Mouse (Mus musculus) heart, embryonic 15.5 days (tissue): ENCODE data around the gene Dirc2. TPM values are rescaled to one million over a fixed set of nuclear protein-coding genes. Genes with fewer than 3 reads are reported as not detected.

Experiments used
- ATAC-seq: fragments of 200-750 bp; cut with Nextera tagmentation; replicated peaks from 2 replicates; pipeline ENCODE4 v1.8.0; 2017; ENCODE audit warnings: low read depth, moderate TSS enrichment; ENCODE audit not compliant: insufficient number of reproducible peaks, insufficient read depth, low FRiP score
- H3K27ac ChIP-seq: fragments of 300-500 bp; sonication (generic); 2 replicates; pipeline ENCODE4 v1.5.1; 2015; ENCODE audit warnings: mild to moderate bottlenecking, inconsistent platforms
- H3K27me3 ChIP-seq: fragments of 300-500 bp; sonication (generic); 2 replicates; pipeline ENCODE4 v1.6.1; 2015; ENCODE audit warnings: inconsistent platforms
- H3K36me3 ChIP-seq: fragments of 300-500 bp; sonication (generic); 2 replicates; pipeline ENCODE4 v1.6.1; 2015; ENCODE audit warnings: mild to moderate bottlenecking, inconsistent platforms
- H3K4me1 ChIP-seq: fragments of 300-500 bp; sonication (generic); replicated peaks from 2 replicates; pipeline ENCODE4 v1.6.1; 2015; ENCODE audit warnings: inconsistent platforms
- H3K4me2 ChIP-seq: fragments of 300-500 bp; sonication (generic); 2 replicates; pipeline ENCODE4 v1.6.1; 2015; ENCODE audit warnings: inconsistent platforms, mild to moderate bottlenecking, moderate library complexity
- H3K4me3 ChIP-seq: fragments of 300-500 bp; sonication (generic); 2 replicates; pipeline ENCODE4 v1.5.1; 2015; ENCODE audit warnings: mild to moderate bottlenecking, inconsistent platforms
- H3K9ac ChIP-seq: fragments of 300-500 bp; sonication (generic); 2 replicates; pipeline ENCODE4 v1.6.1; 2015; ENCODE audit warnings: mild to moderate bottlenecking, inconsistent platforms
- H3K9me3 ChIP-seq: fragments of 300-500 bp; sonication (generic); replicated peaks from 2 replicates; pipeline ENCODE4 v1.6.1; 2016; ENCODE audit warnings: inconsistent platforms
- WGBS: fragments of 180-500 bp; shearing (Covaris S2); methylation state at CpG from one replicate; pipeline ENCODE4 v1.1.7; 2015; ENCODE audit warnings: mixed read lengths; 5-methylcytosine and 5-hydroxymethylcytosine counted together
- polyA plus RNA-seq: library from polyadenylated mRNA; unstranded; fragments of >200 nt; fragmentation: Nextera tagmentation; extraction: Ambion mirVana; gene quantifications from 2 replicates; pipeline ENCODE4 v1.2.1, GENCODE M21; 2015

Dirc2 gene
- polyA plus RNA-seq, 1 experiment from 2014 or later, result 11.2 TPM

DNA sequence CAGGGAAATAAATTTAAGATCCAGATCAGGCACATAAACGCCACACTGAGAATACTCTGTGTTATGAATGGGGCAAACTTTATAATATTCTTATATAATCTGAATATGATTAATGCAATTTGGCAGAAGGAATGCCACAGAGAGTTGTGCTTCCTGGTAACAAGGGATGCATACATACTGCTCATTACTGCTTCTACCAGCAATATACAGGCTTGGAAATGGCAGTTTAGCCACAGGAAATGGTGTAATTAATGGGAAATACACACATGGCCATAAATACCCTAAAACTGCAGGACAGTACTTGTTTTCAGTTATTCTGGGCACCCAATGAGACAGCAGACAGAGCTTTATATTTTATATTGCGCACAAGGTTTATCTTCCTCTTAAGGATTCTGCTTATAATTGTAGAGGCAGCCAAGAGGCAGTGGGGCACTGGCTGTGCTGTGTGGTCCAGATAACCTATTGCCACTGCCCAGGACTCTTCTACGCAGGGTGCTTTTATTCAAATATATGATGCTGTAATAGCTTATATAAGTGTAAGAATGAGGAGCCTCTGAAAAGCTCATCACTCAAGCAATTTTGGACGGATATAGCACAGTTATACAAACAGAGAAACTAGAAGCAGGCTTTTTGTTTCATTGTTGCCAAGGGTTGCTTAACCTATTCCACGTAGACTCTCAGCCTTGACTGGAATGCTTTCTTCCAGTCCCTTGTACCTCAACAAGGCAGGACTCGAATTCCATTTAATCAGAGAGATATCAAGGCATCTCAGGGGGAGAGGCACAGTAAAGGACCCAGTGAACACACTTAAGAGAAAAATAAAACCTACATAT, 13.4 kb downstream of the Dirc2 start:
- Histone ChIP-seq H3K4me1 (0 out of 2 replicates have a peak, but pooled peaks cover 2% of the 10 kb centered on the region), H3K4me2 (no peak overlapping the region), H3K9ac (no peak overlapping the region), H3K27me3 (no peaks in the 10 kb centered on the region), H3K4me3 (no peak overlapping the region), H3K36me3 (no peaks in the 10 kb centered on the region), H3K27ac (no peak overlapping the region), H3K9me3 (no peaks in the 10 kb centered on the region)
- no peak for ATAC-seq
- 66% methylated on average over 6 of the region's 6 CpGs for WGBS

DNA sequence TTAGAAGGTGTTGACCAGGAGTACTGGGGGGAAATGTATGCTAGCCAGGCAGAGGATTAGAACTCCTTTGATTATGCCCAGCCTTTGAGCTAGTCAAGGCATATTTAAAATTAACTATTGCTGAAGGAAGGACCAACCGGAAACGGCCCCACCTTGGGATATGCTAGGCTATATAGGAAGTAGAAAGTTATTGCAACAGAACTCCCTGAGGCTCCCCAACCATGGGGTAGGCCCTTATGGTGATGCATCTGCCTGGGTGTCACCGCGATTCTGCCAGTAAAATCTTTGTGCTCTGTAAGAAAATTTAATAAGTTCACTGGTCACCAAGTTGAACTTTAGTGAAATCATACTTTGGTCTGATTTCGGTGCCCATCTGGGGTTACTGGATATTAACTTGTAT, 15.2 kb downstream of the Dirc2 start:
- Histone ChIP-seq H3K4me3 (no peak overlapping the region), H3K27me3 (no peaks in the 10 kb centered on the region), H3K9ac (no peak overlapping the region), H3K4me1 (0 out of 2 replicates have a peak, but pooled peaks cover 2% of the 10 kb centered on the region), H3K36me3 (no peaks in the 10 kb centered on the region), H3K4me2 (no peak overlapping the region), H3K27ac (no peak overlapping the region), H3K9me3 (no peaks in the 10 kb centered on the region)
- ATAC-seq, result no peak
- 85% methylated on average over 5 of the region's 5 CpGs for WGBS

DNA sequence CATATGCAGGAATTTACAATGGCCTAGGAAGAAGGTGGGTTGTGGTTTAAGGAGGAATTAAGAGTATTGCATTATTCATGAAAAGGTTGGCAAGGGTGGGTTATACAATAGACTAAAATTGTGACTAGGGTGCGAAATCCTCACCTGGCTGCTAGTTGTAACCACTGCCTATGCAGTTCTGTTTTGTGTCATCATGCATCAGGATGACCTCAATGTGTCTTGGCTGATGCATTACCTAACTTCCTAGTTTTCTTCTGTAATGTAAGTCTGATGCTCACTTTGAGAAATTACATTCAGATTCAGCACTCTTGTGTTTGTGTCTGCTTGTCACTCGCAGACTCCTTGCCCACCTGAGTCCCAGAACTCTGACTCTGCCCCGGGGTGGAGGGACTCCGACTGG, 17.3 kb downstream of the Dirc2 start:
- no peak overlapping the region for H3K27ac ChIP-seq
- 0 out of 2 replicates have a peak, but pooled peaks cover 2% of the 10 kb centered on the region for H3K4me1 ChIP-seq
- no peak overlapping the region for H3K4me3 ChIP-seq
- no peak overlapping the region for H3K9ac ChIP-seq
- H3K4me2 ChIP-seq, result no peak overlapping the region
- 87% methylated on average over 4 of the region's 4 CpGs for WGBS
- H3K9me3 ChIP-seq, result no peaks in the 10 kb centered on the region
- no peak for ATAC-seq
- H3K27me3 ChIP-seq, result no peaks in the 10 kb centered on the region
- no peaks in the 10 kb centered on the region for H3K36me3 ChIP-seq

DNA sequence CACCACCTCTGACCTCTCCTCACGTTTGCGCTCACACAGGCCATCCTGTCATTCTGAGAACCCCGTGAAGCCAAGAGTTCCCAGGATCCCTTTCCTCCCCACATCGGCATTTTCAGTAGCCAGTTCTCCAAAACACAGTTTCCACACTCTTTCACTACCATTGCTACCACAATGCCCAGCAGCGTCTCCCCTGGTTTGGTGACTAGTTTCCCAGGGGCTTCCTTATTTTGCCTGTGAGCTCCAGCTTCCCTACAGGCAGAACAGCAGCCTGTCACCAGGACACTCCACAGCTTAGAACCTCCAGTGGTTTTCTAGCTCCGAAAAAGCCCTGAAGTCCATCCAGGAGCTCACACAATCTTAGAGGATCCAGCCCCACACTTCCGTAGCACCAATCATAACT, 19.8 kb downstream of the Dirc2 start:
- 77% methylated on average over 7 of the region's 7 CpGs for WGBS
- no peak overlapping the region for H3K9ac ChIP-seq
- H3K9me3 ChIP-seq, result no peaks in the 10 kb centered on the region
- H3K4me3 ChIP-seq, result no peak overlapping the region
- H3K36me3 ChIP-seq, result no peaks in the 10 kb centered on the region
- H3K27ac ChIP-seq, result no peak overlapping the region
- no peaks in the 10 kb centered on the region for H3K4me1 ChIP-seq
- no peak for ATAC-seq
- no peaks in the 10 kb centered on the region for H3K27me3 ChIP-seq
- H3K4me2 ChIP-seq, result no peak overlapping the region

DNA sequence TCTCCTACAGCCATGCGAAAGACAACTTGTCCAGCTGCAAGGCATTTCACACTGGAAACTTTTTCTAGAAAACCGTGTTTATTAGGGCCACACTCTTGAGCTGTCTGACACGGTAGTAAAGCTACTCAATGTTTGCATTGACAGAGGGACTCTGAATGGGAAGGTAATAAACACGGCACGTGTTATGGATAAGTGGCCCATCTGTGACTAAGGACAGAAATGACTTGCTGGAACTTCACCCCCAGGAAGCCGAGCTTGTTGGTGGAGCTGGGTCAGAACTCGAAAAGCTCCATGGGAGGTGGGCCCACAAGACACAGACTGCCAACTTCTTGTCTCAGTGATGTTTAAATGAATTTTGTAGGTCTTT, 20.9 kb downstream of the Dirc2 start:
- Histone ChIP-seq H3K9me3 (no peaks in the 10 kb centered on the region), H3K9ac (no peak overlapping the region), H3K36me3 (no peaks in the 10 kb centered on the region), H3K27me3 (no peaks in the 10 kb centered on the region), H3K4me3 (no peak overlapping the region), H3K27ac (no peak overlapping the region), H3K4me2 (no peak overlapping the region), H3K4me1 (no peaks in the 10 kb centered on the region)
- ATAC-seq, result no peak
- 82% methylated on average over 7 of the region's 7 CpGs for WGBS

DNA sequence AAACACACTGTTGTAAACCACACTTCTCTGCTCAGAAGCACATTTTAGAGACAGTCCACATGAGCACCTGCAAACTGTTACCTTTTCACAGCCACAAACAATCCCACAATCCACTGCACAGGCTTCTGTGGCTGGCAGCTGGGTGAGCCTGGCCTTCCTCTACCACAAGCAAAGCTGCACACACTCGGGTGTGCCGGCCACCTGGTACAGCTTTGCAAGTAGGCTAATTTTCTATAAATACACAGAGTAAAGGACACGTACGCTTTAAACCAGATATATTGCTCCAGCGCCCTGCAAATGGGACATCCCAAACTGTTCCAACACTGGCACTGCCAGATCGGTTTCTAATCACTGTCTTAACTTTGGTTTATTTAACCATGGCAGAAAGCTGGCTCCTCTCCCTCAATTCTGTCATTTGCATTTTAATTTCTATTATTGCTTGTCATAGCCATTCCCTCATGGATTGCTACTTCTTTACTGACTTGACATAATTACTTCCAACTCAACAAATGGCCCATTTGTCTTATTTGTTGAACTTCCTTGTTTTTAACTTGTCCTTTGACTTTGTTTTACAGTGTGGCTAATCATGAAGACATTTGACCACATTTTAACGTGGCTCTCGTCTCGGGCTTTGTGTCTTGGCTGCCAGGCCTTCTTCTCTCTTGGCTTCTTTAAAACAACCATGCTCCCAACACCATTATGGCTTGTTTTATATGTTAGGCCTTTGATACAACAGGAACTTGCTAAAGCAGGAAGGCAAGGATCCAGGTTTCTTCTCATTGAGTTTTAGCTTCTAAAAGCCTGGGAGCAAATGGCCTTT, 21.5 kb downstream of the Dirc2 start:
- Histone ChIP-seq H3K27ac (no peak overlapping the region), H3K27me3 (no peaks in the 10 kb centered on the region), H3K36me3 (no peaks in the 10 kb centered on the region), H3K4me3 (no peak overlapping the region), H3K4me1 (no peaks in the 10 kb centered on the region), H3K9ac (no peak overlapping the region), H3K4me2 (no peak overlapping the region), H3K9me3 (no peaks in the 10 kb centered on the region)
- no peak for ATAC-seq
- WGBS, result 81% methylated on average over 9 of the region's 9 CpGs

DNA sequence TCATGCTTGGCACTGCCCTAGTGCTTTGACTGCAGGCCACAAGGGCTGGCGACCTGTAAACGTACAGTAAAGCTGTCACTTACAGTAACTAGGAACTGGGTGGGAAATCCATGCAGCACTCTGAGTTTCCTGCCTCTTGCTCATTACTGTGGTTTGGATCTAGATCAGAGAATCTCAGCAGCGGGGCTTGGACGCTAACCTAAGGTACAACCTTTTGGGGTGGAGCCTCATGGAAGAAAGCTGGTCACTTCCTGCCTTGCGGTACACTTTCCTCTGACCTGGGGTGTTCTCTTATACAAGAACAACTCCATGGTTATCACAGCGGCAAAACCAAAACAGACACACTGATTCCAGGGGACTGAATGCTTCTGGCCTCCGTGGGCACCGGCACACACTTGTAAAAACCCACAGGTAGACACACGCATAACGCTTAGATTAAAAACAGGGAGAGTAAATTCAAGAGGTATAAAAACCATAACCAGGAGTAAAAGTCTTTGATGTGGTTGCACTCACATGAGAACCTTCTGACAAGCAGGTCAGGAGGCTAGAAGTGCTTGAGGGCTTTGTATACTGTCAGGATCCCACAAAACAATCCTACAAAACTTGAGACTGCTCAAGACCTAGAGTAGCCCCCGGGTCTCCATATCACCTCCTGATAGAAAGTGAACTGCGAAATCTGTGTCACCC, 26.8 kb downstream of the Dirc2 start:
- no peak overlapping the region for H3K27ac ChIP-seq
- no peaks in the 10 kb centered on the region for H3K9me3 ChIP-seq
- H3K36me3 ChIP-seq, result no peaks in the 10 kb centered on the region
- 78% methylated on average over 12 of the region's 12 CpGs for WGBS
- H3K4me2 ChIP-seq, result no peak overlapping the region
- no peak overlapping the region for H3K9ac ChIP-seq
- no peaks in the 10 kb centered on the region for H3K27me3 ChIP-seq
- ATAC-seq, result no peak
- H3K4me3 ChIP-seq, result no peak overlapping the region
- peaks cover 26% of the 10 kb centered on the region for H3K4me1 ChIP-seq

DNA sequence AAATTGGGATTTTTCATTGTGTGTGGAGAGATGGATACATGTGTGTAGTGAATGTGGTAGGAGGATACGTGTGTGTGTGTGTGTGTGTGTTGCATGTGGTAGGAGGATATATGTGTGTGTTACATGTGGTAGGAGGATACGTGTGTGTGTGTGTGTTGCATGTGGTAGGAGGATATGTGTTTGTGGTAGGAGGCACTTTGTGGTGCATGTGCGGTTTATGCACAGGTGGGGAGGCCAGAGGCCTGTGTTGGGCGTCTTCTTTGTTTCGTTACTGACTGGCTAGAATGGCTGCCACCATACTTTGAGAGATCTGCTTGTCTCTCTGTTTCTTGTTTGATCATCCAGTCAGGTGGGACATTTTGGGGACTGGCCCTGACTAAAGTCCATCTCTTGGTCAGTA, 27.5 kb downstream of the Dirc2 start:
- no peak overlapping the region for H3K27ac ChIP-seq
- 91% methylated on average over 5 of the region's 5 CpGs for WGBS
- no peak for ATAC-seq
- no peaks in the 10 kb centered on the region for H3K27me3 ChIP-seq
- H3K36me3 ChIP-seq, result no peaks in the 10 kb centered on the region
- H3K9me3 ChIP-seq, result no peaks in the 10 kb centered on the region
- no peak overlapping the region for H3K4me3 ChIP-seq
- H3K4me2 ChIP-seq, result no peak overlapping the region
- H3K4me1 ChIP-seq, result peaks cover 26% of the 10 kb centered on the region
- H3K9ac ChIP-seq, result no peak overlapping the region

DNA sequence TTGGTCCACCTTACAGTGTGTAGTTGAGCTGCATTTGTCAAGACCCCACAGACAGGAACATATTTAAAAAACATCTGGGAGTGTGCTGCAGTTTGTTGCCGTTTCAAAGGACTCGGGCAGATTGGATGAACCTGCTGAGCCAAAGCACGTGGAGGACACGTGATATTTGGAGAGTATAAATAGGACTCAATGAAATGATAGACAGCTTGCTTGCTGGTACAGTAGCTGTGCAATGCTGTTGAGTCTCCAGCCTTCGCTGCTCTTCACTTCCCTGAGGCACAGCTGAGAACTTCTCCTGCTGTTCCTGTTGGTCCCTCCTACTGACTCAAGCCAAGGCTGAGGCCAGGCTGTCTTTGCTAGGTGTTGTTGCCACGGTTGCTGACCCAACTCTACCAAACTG, 28.2 kb downstream of the Dirc2 start:
- peaks cover 26% of the 10 kb centered on the region for H3K4me1 ChIP-seq
- no peak overlapping the region for H3K27ac ChIP-seq
- ATAC-seq, result 0 out of 2 replicates have a peak, but pooled peaks have one; percentile 21
- 45% methylated on average over 6 of the region's 6 CpGs for WGBS
- no peak overlapping the region for H3K4me3 ChIP-seq
- H3K9ac ChIP-seq, result no peak overlapping the region
- H3K9me3 ChIP-seq, result no peaks in the 10 kb centered on the region
- H3K4me2 ChIP-seq, result no peak overlapping the region
- no peaks in the 10 kb centered on the region for H3K27me3 ChIP-seq
- H3K36me3 ChIP-seq, result no peaks in the 10 kb centered on the region

DNA sequence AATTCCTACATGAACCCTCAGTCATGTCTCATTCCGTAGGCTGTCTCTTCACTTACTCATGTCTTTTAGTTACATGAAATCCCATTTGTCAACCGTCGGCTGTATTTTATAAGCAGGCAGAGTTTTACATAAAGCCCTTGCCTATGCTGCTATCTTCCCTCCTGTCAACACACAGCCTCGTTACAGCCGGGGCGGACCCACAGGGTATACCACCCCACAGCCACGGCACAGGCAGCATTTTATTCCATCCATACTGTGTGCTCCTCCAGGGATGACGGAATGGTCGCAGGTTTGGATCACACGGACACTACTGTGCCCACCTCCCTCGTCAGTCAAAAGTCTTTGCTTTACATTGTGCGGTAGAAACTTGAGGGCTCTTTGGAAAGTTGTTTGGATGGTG, 28.8 kb downstream of the Dirc2 start:
- Histone ChIP-seq H3K27me3 (no peaks in the 10 kb centered on the region), H3K9ac (no peak overlapping the region), H3K36me3 (no peaks in the 10 kb centered on the region), H3K4me2 (peak overlapping the region; percentile 17; the same call in 1 of the 2 replicates), H3K4me3 (no peak overlapping the region), H3K4me1 (peaks cover 26% of the 10 kb centered on the region), H3K27ac (no peak overlapping the region), H3K9me3 (no peaks in the 10 kb centered on the region)
- no peak for ATAC-seq
- WGBS, result 39% methylated on average over 12 of the region's 12 CpGs

DNA sequence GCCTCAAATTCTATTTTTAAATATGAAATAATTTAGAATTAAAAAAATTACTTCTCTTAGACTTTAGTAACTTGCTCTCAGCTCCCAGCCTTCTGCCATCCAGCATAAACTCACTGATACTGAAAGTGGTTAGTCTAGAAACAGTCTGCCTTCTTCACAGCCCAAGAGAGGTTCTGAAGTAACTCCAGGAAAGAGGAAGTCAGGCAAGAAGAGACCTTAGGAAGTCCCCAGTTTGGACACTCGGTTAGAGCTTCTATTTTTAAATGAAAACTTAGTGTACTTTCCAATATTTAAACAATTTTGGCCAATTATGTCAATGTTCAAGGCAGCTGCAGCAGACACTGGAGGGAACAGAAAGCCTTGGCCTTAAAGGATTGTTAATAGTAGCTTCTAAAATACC, 29.6 kb downstream of the Dirc2 start:
- no peak overlapping the region for H3K9ac ChIP-seq
- H3K4me1 ChIP-seq, result peaks cover 26% of the 10 kb centered on the region
- H3K27ac ChIP-seq, result no peak overlapping the region
- no peaks in the 10 kb centered on the region for H3K9me3 ChIP-seq
- H3K4me3 ChIP-seq, result no peak overlapping the region
- no peak overlapping the region for H3K4me2 ChIP-seq
- no peak for ATAC-seq
- no peaks in the 10 kb centered on the region for H3K36me3 ChIP-seq
- H3K27me3 ChIP-seq, result no peaks in the 10 kb centered on the region
- WGBS, result 41% methylated on average over 1 of the region's 1 CpGs
